Mouse (Mus musculus) embryo, embryonic 9.5 days (tissue): ENCODE data around the gene Gm38100.

Source experiments
- DNase-seq: peaks from one replicate; pipeline ENCODE4 v3.0.0-alpha.2; 2017; ENCODE audit errors: extremely low spot score

Gene Gm38100

GRCm38 (mm10) chr1:175920029-175920428, at the start of gene Gm38100:
Gene Gm38100, plus strand, starts transcription at chr1:175920329.
- DNase-seq, result no peak

DNA sequence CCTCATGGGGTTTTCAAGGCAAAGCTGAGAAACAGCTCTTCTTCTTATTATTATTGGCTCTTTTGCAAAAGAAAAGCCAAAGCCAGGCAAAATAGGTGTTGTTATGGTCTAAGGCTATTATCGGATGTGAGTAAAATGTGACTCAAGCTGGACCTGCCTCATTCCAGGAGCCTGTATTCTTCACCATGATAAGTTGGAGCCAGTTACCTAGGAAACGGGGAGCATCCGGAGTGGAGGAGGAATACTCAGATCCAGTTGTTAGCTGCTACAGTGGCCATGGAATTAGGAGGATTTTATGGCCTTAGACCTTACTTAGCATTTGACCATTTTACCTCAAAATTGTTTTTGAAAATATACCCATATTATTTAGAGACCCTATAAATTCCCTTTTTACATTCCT, 49.4 kb upstream of the Gm38100 start:
- no peak for DNase-seq

DNA sequence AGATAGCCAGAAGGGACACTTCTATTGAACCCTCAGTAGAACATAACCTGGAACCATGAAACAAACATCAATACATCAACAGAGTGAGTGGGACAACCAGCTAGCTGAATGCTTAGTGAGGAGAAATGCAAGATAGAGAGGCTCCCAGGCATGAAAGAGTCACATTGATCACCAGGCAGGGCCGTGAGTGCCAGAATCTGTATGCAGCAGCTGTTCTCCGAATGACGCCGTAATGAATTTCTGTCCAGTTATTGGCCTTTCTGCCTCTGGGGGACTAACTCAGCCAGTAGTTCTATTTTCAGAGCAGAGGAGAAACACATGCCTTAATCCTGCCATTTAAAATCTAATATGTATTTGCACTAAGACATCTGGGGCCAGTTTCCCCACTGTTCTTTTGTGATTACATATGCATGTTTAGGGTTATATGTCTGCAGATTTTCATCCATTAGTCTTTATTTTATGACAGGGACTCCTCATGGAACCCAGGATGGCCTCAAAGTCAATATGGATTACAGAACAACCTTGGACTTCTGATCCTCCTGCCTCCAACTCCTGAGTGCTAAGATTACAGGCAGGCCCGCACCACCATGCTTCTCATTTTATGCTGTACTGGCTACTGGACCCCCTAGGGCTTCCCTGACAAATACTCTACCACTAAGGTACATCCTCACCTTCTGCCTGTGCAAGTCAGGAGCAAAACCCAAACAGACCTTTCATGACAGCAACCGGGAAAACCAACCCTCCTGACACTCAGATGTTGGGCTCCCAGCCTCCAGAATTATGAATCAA, 47.9 kb upstream of the Gm38100 start:
- no peak for DNase-seq

GRCm38 (mm10) chr1:175880453-175881296, 39.5 kb upstream of the Gm38100 start, which contains the start of gene Exo1:
Gene Exo1, plus strand, starts transcription at chr1:175880581.
- DNase-seq, result peak; percentile 94

DNA sequence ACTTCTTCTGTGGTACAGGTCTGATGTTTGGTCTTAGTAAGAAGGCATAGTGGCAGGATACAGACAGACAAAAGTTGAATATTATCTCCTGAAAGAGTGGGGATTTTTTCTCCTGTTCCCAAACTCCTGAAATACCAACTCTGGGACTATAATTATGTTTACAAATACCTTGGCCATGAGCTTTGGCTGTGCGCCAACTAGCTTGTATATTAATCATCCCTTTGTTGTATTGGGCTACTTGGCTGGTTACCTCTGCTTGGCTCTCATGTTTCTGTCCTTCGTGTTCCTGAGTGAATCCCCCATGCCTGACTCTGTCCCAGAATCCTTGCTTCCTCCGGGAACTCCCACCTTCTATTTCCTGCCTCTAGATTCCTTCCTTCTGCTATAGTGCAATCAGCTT, 36.7 kb upstream of the Gm38100 start:
- no peak for DNase-seq

DNA sequence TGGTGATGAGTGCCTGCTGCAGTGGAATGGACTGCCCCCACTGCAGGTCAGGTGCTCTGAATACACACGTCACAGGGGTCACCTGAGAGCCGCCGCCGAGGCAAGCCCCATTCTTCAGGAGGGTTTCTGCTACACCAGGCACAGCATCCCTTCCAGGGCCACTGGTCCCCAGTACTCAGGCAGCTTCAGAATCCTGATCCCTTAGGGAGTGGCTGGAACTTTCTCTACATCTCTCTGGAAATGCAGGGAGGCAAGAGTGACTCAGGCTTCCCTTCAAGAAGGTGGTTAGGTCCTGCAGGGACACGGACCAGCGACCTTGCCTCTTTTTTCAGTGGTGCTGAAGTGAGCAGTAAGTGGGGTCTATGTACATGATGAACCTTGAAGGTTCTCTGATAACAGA, 26.9 kb upstream of the Gm38100 start:
- no peak for DNase-seq

DNA sequence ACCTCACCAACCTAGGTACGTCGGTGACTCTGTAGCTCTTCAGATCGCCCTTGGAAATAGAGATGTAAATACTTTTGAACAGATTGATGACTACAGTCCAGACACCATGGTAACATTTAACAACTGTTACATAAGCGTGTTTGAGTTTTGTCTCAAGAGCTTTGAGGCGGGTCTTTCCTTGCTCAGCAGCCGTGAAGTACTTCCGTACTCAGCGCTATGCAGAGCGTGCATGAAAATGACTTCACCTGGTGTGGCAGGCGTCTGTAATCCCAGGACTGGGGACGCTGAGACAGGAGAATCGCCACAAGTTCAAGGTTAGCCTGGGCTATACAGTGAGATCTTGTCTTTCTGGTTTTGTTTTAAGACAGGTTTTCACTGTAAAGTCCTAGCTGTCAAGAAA, 26.4 kb upstream of the Gm38100 start:
- no peak for DNase-seq

- DNase-seq, result no peak
Observed at GRCm38 (mm10) chr1:175911207-175911606, 8.9 kb upstream of the Gm38100 start.

DNA sequence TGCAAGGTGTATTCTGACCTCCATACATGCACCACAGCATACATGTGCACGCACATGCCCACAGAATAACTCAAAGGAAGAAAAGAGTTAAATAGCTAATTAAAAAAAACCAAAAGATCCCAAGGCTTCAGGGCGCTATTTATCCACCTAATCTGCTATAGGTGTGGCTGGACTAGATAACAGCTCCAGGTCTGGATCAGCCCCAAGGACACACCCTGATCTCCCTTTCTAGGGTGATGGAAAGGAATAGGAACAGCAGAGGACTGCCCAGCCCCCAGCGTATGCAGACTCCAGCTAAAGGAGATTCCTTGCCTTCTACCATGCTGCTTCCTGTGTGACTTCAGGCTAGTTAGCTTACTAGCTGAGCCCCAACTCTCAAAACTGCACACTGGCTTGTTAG, 8.1 kb upstream of the Gm38100 start:
- no peak for DNase-seq

DNA sequence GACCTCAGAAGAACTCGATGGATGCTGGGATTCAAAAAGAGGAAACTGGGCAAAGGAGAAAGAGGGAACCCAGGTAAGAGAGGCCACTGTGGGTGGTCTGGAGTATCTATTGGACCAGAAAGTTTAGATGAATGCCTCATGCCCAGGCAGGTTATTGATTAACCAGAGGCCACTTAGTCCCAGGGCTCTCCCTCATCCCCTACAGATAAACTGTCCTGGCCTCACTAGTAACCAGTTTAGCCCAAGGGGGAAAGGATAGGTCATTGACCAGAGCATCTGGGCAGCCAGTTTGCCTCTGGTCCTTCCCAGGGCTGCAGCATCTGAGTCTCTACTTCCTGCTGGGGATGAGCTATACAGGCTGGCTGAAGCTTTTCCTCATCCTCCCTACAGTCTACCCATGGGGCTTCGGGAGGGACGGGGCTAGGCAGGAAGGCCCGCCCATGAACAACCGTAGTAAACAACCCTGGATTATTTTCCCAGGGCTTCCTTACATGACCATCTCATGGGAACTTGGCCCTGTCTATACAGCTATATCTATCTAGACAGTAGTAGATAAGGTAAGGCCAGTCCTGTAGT, 6.3 kb upstream of the Gm38100 start:
- DNase-seq, result peak; percentile 7

DNA sequence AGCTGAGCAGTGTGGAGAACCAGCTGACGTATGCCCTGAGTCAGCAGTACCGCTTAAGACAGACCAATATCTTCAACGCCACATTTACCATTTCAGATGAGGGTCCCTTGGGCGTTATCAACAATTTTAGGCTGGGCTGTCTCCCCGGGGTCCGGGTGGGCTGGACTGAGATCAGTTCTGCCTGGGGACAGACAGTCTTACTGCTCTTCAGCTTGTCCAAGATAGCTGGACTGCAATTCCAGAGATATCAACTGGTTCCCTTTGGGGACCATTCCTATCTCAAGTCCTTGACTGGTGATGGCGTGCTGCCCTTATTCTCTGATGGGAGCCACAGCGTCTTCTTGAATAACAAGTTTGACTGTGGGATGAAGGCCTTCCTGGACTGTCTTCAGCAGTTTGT, 962 bp downstream of the Gm38100 start:
- no peak for DNase-seq

DNA sequence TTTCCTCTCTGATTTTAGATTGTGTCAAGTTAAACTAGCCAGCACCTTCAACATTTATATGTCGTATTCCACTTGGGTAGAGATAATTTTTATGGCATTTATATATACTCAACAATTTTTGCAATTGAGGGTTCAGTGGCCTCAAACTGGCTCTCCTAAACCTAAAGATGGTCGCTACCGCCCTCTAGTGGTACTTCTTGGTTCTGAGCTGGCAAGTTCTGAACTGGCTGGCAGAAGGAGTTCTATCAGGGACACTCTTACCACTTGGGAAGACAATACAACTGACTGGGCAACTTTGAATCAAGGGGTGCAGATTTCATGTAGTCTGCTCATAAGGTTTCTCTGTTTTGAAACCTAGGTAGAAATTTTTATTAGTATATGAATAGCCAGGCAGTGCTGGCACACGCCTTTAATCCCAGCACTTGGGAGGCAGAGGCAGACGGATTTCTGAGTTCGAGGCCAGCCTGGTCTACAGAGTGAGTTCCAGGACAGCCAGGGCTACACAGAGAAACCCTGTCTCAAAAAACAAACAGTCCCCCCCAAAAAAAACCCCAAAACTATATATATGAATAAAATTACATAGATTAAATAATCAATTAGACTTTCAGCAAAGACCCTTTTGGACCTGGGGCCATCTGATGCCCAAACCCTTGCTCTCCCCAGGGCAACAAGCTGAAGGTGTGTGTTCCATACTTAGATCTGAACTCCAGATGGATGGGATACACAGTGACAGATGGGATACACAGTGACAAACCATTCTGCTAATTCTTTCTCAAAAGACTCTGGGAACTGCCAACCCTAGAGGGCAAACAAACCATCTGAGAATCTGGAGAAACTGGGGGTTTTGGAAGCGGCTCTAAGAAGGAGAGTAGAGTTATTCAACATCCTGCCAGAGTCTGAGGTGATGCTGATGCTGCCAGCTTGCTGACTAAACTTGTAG, 4.0 kb downstream of the Gm38100 start:
- DNase-seq, result peak; percentile 53

- no peak for DNase-seq
Observed at GRCm38 (mm10) chr1:175931391-175931790, 11.3 kb downstream of the Gm38100 start.

- peak; percentile 77 for DNase-seq
Observed at GRCm38 (mm10) chr1:175936282-175936737, 16.2 kb downstream of the Gm38100 start.

DNA sequence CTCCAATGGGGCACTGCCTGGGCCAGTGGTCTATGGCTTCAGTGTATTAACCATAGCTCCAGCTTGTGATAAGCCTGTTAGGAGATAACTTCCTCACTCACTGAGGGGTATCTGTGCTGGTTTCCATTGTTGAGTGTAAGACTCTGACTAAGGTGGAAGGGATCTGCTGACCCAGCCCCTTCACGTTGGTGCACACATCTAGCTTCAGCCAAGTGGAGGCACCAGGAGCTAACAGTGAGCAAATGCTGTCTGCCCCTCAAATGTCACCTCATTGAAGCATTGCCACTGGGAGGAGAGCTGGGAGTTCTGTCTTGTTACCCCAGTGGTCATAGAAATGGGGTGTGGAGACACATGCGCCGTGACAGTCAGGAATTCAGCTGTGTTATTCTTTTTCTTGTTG, 18.6 kb downstream of the Gm38100 start:
- no peak for DNase-seq

GRCm38 (mm10) chr1:175943168-175943567, 23.0 kb downstream of the Gm38100 start:
- DNase-seq, result no peak

- no peak for DNase-seq
Observed at GRCm38 (mm10) chr1:175946718-175947315, 26.7 kb downstream of the Gm38100 start.

DNA sequence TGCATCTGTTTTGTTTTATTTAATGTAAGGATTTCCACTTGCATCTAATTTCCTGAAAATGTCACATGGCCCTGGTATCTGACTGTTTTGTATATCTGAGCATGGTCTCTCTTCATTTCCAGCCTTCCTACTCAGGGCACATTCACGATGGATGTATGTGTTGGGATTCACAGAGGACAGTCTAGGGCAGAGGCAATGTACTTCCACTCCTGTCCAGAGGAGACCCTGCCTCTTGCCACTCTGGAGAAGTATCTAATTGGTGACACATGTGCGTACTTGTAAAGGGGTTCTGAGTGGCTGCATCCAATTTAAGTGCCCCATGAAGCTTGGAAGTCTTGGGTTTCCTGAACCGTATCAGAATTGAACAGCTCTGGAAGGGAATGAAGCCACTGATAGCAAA, 30.3 kb downstream of the Gm38100 start:
- no peak for DNase-seq

- DNase-seq, result no peak
Observed at GRCm38 (mm10) chr1:175950851-175951250, 30.7 kb downstream of the Gm38100 start.

DNA sequence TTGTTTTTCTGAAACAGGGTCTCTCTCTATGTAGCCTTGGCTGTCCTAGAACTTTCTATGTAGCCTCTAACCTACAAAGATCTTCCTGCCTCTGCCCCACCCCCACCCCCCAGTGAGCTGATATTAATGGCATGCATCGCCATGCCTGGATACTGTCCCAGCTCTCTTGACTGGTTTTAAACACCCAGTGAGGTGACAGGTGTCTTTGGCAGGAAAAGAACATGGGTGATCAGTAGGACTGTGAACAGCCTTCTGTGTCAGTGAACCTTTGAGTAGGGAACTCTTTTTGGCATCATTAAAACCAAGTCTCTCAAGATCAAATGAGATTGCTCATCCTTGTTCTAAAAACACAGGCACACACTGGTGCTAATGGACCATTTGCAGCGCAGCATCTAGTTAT, 41.7 kb downstream of the Gm38100 start:
- no peak for DNase-seq
